Mouse (Mus musculus): ENCODE data around the gene Nudt19. TPM values are rescaled to one million over a fixed set of nuclear protein-coding genes. Genes with fewer than 3 reads are reported as not detected.
"Not testable (repeated sequence)": the region's sequence is repeated elsewhere in the genome, so short reads cannot be mapped to it uniquely, and the experiment has no call there.

Gene Nudt19
- 10 to 100 TPM; 58.4 to 73.7 (median 68.2) TPM for total RNA-seq (2022)

DNA sequence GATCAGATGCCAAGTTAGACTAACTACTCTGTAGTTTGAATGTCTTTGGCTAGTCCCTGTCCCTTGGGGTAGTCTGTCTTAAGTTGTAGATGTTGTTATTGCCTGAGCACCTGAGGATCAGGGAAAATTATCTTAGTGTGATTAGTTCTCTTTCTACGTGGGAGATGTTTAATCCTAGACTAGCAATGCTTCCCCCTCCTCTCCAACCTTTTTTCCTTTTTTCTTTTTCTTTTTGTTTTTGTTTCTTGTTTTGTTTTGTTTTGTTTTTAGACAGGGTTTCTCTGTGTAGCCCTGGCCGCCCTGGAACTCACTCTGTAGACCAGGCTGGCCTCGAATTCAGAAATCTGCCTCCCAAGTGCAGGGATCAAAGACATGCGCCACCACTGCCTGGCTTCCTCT is at the start of gene Nudt19:
Gene Nudt19 (minus strand): TSS at position 100 of the 399 bp plus-strand sequence.
- DNase-seq (ENCODE audit: low spot score): no peak

DNA sequence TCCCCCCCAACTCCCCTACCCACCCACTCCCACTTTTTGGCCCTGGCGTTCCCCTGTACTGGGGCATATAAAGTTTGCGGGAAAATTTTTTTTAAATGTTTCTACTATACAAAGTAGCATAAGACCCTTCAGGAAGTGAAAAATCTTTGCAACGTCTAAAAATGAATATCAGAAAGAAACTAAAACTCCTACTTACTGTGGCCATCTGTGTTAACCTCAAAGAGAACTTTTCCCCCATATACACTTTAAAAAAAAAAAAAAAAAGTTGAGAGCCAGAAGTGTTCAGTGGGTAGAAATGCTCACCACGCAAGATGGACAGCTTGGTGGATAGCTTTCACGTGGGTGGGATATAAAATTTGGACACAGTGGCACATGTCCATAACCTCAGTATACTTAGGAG is 46.7 kb upstream of the Nudt19 start:
- DNase-seq (ENCODE audit: low spot score): no peak

DNA sequence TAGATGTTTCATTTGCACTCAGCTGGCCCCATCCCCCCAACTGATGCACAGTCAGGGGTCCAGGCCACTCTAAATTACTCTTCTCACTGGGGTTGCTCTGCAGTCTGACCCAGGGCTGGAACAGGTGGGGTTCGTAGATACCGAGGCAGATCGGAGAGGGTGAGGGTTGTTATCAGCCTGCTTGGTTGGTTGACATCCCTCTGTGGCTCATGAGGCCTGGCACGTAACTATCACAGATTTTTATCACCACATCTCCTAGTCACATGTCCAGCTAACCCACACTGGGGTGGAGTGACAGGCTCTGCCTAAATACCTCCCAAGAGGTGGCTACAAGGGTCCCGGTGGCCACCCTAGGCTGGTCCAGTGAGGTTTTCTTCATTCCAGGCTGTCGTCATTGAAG is 45.0 kb upstream of the Nudt19 start:
- DNase-seq (ENCODE audit: low spot score): no peak

DNA sequence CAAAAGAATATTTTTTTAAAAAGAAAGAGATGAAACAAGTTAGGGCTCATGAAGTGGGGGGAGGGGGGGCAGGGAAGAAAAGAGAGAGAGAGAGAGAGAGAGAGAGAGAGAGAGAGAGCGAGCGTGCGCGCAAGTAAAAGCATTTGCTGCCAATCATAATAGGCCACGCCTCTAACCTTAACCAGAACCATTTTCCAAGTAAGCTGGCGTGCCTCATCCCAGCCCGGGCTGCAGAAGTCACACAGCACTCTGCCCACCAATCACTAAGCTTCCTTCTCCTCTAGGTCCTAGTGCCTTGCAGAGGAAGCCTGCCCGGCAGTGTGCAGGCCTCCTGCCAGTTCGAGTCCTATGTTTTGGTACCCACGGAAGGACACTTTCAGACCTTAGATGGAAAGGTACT is 43.9 kb upstream of the Nudt19 start:
- DNase-seq (ENCODE audit: low spot score): no peak

DNA sequence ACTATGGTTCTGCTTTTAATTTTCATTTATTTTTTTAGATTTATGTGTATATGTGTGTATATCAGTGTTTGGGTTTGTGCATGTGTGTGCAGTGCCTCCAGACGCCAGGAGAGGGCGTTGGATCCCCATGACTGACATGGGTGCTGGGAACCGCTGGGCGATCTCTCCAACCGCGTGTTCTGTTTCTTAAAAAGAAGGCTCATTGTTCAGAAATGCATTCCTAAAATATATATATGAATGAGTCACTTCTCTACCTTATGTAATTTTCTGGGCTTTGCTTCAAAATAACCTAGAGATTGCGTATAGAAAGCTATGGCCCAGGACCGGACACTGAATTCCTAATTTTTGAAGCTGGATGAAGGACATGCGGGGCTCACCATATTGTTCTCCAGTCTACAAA is 43.4 kb upstream of the Nudt19 start:
- no peak for DNase-seq (ENCODE audit: low spot score)

DNA sequence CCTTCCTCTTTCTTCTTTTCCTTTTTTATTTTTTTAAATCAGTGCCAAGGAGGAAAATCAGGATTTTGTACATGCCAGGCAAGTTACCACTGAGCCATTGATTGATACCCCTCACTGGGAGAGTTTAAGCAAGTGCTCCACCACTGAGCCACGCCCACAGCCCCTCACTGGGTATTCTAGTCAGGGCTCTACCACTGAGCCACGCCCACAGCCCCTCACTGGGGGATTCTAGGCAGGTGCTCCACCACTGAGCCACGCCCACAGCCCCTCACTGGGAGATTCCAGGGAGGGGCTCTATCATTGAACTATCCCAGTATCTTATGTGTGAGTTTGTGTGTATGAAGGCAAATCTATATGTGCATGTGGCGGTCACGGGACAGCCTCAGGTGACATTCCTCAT is 38.2 kb upstream of the Nudt19 start:
- DNase-seq (ENCODE audit: low spot score): no peak

DNA sequence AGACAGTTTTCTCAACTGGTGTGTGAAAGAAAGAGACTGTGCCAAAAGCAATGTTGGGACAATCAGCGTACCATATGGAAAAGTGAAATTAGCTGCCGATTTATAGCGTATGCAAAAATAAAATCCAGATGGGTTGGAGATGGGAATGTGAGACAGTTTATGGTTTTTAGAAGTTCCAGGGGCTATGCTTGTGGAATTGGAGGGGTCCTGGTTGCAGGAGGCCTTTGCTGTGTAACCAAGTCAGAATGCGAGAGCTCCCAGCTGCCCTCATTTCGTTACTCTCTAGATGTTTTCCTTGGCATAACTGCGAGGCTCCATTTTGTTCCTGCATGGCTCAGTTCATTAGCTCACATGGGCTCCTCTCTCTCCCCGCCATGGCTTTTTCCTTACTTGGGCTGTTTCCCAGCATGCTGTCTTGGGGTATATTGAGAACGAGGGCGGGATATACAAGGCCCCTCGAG is 34.7 kb upstream of the Nudt19 start:
- DNase-seq (ENCODE audit: low spot score): peak; percentile 38

DNA sequence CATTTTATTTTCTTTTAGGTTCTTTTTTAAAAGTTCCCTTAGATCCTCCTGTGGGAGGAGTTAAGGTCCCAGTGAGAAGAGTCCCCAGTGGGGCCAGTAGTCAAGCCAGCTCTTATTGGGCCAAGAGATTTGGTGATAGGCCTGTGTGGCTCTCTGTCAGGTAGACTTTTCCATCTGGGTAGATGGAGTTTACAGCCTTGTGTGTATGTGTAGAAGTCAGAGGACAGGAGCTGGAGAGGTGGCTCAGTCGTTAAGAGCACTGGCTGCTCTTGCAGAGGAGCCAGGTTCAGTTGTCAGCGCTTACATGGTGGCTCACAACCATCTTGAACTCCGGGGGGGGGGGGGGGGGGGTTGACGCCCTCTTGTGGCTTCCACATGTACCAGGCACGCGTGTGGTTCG is 33.4 kb upstream of the Nudt19 start:
- DNase-seq (ENCODE audit: low spot score): no peak

DNA sequence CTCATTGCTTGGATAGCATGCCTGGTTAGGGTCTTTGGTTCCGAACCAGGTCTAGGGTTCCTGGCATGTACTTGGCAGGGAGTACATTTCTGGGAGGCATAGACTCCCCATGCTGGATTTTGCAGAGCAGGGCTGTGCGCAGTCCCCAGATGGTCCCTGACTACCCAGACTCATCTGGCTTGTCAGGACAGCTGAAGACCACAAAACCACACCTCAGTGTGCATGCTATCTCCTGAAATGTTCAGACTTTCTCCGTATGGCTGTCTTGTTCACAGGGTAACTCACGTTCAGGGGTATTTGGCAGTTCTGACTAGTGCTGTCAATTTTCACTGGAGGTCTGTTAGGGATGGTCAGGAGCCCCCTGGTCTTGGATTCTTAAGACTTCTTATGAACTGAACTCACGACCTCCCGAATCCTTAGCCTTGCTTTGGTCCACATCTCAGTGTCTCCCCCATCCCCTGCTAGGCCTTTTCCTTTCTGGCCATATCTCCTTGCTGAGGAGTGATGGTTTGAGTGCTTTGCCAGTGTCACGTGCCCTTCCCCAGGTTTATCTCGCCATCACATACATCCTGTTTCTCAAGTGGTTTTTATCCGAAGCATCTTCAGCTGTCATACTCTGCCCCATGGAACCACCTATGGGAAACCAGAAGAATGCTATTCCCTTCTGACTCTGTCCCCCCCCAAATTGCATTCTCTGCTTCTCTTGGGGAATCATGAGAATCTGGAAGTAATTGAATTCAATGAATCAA is 32.8 kb upstream of the Nudt19 start:
- DNase-seq (ENCODE audit: low spot score): no peak

DNA sequence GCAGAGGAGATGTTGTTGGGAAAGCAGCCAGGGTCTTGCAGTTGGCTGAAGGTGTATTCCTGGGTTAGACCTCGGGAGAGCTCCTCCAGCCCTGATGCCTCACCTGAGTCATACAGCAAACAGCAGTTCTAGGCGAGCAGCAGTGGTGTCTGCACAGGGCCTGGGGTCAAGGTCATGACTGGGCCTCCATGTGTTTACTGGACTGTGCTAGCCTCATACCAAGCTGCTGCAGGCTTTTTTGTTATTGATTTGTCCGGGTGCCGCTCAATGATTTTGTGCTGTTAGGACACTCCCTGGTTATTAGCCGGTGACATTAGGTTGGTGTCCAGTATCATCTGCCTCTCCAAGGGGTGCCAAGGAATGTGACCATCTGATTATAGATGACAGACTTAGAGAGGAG is 31.6 kb upstream of the Nudt19 start:
- no peak for DNase-seq (ENCODE audit: low spot score)

DNA sequence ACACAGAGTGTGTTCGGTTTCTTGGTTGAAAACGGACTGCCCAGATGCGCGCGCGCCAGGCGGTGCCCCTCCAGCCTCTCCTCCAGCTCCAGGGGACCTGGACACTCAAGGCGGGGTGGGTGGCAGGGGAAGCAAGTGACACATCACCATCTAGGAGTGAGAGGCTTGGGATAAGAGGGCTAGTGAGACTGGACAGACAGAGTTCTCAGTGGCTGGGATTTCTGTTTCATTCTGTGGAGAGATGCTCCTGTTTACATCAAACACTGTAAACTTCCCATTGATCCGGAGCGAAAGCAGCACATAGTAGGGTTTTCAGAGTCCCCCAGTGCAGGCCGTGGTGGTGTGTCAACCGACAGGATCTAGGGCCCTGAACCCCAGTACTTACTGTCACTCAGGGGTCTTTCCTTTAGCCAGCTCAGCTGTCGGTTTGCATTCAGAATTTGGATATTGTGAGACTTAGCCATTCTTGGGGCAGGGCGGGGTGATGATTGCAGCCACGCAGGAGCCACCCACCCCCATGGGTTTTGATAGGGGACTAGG is 30.9 kb upstream of the Nudt19 start:
- DNase-seq (ENCODE audit: low spot score): no peak

DNA sequence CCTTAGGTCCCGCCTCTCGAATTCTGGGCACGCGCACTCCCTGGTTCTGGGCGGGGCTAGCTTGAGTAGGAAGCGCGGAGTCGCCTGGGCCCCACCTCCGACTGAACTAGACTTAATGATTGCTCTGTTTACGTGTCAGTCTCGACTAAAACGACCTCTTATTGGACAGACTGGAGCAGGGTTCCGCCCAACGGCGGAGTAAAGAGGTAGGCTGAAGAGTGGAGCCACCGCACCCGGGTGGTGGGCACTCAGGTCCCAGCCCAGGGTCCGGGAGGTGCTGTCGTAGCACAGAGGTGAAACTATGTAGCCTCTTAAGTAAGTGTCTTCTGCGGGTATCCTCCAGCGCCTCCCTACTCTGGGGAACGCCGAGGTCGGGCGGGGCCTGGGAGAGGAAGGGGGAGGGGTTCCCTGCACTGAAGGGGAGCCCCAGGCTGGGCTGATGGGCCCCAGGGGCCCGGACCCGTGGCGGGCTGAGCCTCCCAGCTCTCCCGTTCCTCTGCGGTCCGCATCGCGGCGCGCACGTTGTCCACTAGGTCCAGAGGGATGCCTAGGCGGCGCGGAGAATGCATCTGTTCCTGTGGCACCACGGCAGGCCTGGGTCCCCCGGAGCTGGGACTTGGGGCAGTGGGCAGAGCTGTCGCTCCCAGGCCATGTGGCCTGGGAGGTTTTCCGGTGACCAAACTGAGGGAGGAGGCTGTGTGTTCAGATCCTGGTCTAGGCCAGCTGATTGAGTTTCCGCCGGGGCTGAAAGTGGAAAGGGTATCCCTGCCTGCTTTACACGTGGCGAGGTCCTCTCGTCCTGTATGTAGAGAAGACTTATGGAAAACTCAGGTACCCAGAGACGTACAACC is 30.2 kb upstream of the Nudt19 start, which contains the start of gene Ankrd27:
Gene Ankrd27 (plus strand): TSS at position 190 of the 851 bp plus-strand sequence.
- peak; percentile 99 for DNase-seq (ENCODE audit: low spot score)

DNA sequence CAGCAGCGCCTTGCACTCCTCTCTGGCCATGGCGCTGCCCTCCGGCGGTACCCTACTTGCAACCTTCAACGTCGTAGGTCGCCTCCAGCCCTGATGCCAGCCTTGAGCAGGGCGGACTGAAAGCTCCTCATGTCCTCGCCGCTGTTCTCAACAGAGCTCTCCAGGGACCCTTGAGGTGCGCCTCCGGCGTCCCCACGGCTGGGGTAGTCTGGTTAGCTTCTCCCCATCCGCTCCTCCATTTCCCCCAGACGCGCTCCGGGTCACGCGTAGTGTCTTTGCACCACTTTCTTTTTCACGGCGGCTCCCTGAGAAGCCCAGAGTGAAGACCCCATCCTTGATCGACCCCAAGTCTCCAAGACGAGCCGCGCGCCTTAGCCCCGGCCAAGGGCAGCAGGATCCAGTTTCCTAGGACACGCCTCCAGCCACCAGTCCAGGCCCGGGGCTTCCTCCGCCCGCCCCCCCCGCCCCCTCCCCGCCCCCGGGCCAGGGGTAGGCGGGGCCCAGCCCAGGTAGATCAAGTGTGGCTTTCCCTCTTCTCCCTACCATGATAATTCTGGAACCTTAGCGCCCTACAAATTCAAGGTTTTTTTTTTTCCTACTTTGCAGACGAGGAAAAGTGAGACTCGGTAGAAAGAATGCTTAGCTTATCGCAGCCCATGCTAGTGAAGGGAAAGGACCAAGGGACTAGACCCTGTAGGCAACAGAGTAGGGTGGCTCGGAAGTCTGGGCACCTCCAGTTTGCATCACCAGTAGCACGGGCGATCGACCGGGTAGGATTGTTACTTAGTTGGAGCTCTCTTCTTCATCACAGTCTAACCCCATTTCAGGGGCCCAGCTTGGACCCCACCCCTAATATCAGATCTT is 29.3 kb upstream of the Nudt19 start, which contains the start of gene Rgs9bp:
Gene Rgs9bp (minus strand): TSS at position 392 of the 864 bp plus-strand sequence.
- DNase-seq (ENCODE audit: low spot score): peak; percentile 7

DNA sequence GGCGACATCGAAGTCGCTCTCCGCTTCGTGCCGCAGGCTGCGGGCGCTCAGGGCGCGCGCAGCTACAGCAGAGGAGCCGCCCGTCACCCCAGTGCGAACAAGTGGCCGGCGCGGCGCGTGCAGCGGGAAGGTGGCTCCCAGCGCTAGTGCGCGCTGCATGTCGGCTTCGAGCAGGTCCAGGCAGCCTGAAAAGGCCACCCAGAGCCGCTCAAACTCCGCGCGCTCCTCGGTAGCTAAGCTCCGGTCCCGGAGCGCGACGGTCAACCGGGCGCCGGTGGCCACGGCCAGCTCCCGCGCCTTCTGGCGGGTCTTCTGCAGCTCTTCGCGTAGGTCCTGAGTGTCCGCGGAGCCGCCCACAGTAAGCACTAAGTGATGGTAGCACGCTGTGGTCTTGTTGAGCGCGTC is 28.7 kb upstream of the Nudt19 start:
- no peak for DNase-seq (ENCODE audit: low spot score)

DNA sequence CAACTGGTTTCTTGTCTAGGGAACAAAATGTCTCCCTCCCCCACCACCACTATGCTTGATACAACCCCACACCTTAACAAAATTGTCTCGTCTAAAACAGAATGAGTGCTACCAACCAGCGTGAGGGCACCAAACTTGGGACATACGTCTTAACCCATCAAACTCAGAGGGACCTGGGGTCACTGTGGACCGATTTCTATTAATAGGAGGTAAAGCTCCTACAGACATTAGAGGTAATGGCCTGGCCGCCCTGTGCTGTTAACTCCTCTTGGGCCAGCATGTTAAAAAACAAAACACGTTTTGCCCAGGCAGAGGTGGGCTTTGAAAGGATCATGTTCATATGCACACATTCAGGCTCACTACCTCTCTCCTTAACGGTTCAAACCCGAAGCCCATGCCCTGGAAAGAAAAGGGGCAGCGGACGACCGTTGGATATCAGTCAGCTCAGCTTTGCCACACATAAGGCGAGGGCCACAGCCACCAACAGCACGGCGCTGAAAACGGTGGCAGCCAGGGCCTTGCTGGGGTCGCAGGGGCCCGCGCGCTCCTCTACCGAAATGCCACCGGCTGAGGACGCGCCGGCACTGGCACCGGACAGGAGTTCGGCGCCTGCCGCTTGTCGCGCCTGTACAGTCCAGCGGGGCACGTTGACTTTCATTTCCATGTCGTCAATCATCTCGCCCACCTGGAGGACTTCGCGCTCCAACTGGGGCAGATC is 28.1 kb upstream of the Nudt19 start:
- DNase-seq (ENCODE audit: low spot score): no peak

DNA sequence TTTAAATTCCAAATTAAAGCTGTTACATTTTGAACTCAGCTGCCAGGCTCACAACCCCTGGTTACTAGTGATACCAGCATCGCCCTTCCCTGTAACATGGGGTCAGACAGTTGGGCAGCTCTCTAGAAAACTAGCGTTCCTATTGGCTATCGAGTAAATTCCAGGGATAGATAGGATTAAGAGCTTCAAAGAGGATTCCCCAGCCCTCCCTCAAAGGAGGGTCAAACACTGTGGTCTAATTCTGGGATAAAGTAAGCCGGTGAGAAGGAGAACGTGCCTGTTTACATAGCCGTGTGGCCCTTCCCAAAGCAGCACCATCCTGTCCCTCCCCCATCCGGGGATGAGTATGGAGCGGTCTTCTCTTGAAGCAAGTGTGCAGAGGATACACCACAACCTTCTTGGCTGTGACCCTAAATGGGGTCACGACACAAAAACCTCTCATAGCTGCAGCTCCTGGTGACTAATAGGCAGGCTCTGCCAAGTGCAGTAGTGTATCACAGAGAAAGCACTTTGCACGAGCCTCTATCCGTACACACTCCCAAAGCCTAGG is 27.4 kb upstream of the Nudt19 start:
- DNase-seq (ENCODE audit: low spot score): no peak

DNA sequence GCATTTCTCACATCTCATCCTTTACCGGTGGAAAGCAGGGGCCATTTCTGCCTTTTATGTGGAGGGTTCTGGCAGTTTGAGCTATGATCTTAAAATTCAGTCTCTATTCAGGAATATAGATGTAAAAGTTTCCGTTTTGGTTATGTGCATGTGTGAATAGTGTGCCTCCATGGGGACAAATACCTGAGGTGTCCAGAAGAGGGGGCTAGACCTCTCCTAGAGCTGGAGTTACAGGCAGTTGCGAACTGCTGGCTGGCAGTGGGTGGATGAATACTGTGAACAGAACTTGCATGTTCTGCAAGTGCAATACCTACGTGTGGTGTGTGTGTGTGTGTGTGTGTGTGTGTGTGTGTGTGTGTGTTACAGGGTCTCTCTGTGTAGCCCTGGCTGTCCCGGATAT is 26.6 kb upstream of the Nudt19 start:
- DNase-seq (ENCODE audit: low spot score): no peak

DNA sequence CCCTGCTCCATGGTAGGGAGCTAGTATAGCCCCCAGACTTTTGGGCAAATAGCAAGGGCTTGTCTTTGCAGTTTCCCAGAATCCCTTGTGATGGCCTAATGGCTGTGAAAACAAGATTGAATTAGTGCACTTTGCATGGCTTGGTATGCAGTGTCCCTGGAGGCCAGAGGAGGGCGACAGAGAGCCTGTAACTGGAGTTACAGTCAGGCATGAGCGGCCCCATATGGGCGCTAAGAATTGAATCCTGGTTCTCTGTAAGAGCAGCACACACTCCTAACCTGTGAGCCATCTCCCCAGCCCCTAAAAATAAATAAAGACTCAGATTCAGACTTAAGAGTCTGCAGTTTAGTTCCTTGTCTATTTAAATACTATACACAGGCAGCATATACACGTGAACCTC is 23.7 kb upstream of the Nudt19 start:
- no peak for DNase-seq (ENCODE audit: low spot score)

DNA sequence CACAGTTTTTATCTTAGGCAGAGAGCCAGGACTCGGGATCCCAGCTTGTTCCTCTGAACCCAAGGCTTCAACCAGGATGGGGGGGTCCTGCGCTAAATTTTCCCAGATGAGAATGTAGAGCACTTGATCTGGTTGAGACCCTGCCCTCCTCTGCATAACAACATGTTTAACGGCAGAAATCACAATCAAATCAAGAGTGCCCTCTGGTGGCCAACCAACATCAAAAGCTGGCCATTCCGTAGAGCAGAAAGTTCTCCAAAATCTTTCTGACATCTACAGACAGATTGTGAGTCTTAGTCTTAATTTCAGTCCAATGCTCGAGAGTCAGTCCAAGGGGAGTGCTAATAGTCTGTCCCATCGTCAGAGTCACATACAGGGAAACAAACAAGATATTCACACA is 14.8 kb upstream of the Nudt19 start:
- not testable (repeated sequence) for DNase-seq (ENCODE audit: low spot score)

DNA sequence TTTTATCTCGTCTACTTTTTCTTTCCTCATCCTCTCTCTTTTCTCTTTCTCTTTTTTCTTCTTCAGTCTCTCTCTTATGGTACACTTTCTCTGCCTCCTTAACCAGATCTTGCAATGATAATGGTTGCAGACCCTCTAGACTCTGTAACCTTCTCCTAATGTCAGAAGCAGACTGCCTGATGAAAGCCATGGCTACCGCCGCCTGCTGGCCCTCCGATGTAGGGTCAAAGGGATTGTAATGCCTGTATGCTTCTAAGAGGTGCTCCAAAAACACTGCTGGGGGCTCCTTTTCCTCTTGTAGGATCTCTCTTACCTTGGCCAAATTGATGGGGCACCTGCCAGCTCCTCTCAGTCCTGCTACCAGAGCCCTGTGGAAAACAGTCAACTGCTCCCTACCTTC is 13.6 kb upstream of the Nudt19 start:
- DNase-seq (ENCODE audit: low spot score): not testable (repeated sequence)

Data from heart, adult 8-10 months (tissue).